Mouse (Mus musculus): ENCODE results near the gene Olfr465-ps1. TPM values are rescaled to one million over a fixed set of nuclear protein-coding genes. Genes with fewer than 3 reads are reported as not detected.

Gene Olfr465-ps1
- polyA plus RNA-seq, 1 experiment from 2014 or later = not detected

GRCm38 (mm10) chr13:65127063-65127847 lies 10.6 kb upstream of the Olfr465-ps1 start:
- no peaks in the 10 kb centered on the region for H3K36me3 ChIP-seq (ENCODE audit: insufficient read depth, low read length)
- no peak for ATAC-seq (ENCODE audit: low FRiP score, low TSS enrichment)
- H3K27me3 ChIP-seq (ENCODE audit: insufficient read depth, low read length) = no peaks in the 10 kb centered on the region
- H3K27ac ChIP-seq (ENCODE audit: low read length) = no peak overlapping the region
- H3K4me1 ChIP-seq (ENCODE audit: insufficient read depth, low read length) = no peaks in the 10 kb centered on the region
- no peak overlapping the region for H3K9ac ChIP-seq (replicated peaks; ENCODE audit: low read length)
- H3K9me3 ChIP-seq (ENCODE audit: low read length) = no peaks in the 10 kb centered on the region
- WGBS = 72% methylated on average over 3 of the region's 3 CpGs
- no peak overlapping the region for H3K4me2 ChIP-seq (replicated peaks; ENCODE audit: low read depth, low read length)
- H3K4me3 ChIP-seq (ENCODE audit: low read length) = no peak overlapping the region

DNA sequence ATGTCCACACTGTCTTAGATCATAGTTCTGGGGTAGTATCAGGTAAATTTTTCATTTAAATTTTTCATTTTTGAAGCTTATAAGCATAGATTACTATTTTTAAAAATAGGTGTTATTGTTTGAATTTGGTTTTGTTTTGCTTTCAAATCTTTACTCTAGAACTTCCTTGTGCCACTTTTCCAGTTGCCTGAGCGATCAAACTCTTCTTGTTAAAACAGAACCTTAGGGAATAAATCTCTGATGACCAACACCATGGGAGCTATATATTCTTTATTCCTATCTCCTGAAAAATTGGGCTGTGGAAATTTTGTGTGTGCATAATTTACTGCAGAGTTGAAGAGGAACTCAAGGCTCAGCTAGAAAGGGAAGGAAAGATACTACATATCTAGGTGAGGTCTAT lies 12.1 kb downstream of the Olfr465-ps1 start, which contains the start of gene Olfr466:
TSS of gene Olfr466 (plus strand) at position 301 of the 400 bp plus-strand sequence.
- no peak within 1 kb of the TSS for H3K27ac ChIP-seq (ENCODE audit: low read length)
- no peak within 1 kb of the TSS for H3K4me3 ChIP-seq (ENCODE audit: low read length)
- WGBS = 79% methylated on average over 1 of the region's 1 CpGs
- no peak within 1 kb of the TSS for H3K9ac ChIP-seq (replicated peaks; ENCODE audit: low read length)
- no peaks in the 10 kb centered on the region for H3K27me3 ChIP-seq (ENCODE audit: insufficient read depth, low read length)
- no peaks in the 10 kb centered on the region for H3K4me1 ChIP-seq (ENCODE audit: insufficient read depth, low read length)
- H3K36me3 ChIP-seq (ENCODE audit: insufficient read depth, low read length) = no peaks in the 10 kb centered on the region
- H3K9me3 ChIP-seq (ENCODE audit: low read length) = peaks cover 2% of the 10 kb centered on the region; the same call in 1 of the 2 replicates
- ATAC-seq (ENCODE audit: low FRiP score, low TSS enrichment) = no peak
- no peak within 1 kb of the TSS for H3K4me2 ChIP-seq (replicated peaks; ENCODE audit: low read depth, low read length)

GRCm38 (mm10) chr13:65174102-65174501 lies 36.2 kb downstream of the Olfr465-ps1 start:
- Histone ChIP-seq H3K4me2 (replicated peaks; ENCODE audit: low read depth, low read length) (no peak overlapping the region), H3K9me3 (ENCODE audit: low read length) (no peaks in the 10 kb centered on the region; the same call in 1 of the 2 replicates), H3K36me3 (ENCODE audit: insufficient read depth, low read length) (no peaks in the 10 kb centered on the region), H3K27me3 (ENCODE audit: insufficient read depth, low read length) (no peaks in the 10 kb centered on the region), H3K4me1 (ENCODE audit: insufficient read depth, low read length) (no peaks in the 10 kb centered on the region), H3K4me3 (ENCODE audit: low read length) (no peak overlapping the region), H3K9ac (replicated peaks; ENCODE audit: low read length) (no peak overlapping the region), H3K27ac (ENCODE audit: low read length) (no peak overlapping the region)
- 74% methylated on average over 3 of the region's 3 CpGs for WGBS
- ATAC-seq (ENCODE audit: low FRiP score, low TSS enrichment) = no peak

GRCm38 (mm10) chr13:65175734-65176471 lies 38.0 kb downstream of the Olfr465-ps1 start:
- H3K9ac ChIP-seq (replicated peaks; ENCODE audit: low read length) = 0 out of 2 replicates have a peak overlapping the region, but pooled peaks have one; percentile 26
- H3K27me3 ChIP-seq (ENCODE audit: insufficient read depth, low read length) = no peaks in the 10 kb centered on the region

GRCm38 (mm10) chr13:65176472-65177091 lies 38.7 kb downstream of the Olfr465-ps1 start:
- Histone ChIP-seq H3K27me3 (ENCODE audit: insufficient read depth, low read length) (no peaks in the 10 kb centered on the region), H3K27ac (ENCODE audit: low read length) (no peak overlapping the region), H3K4me3 (ENCODE audit: low read length) (no peak overlapping the region), H3K4me2 (replicated peaks; ENCODE audit: low read depth, low read length) (no peak overlapping the region), H3K9me3 (ENCODE audit: low read length) (no peaks in the 10 kb centered on the region; the same call in 1 of the 2 replicates), H3K4me1 (ENCODE audit: insufficient read depth, low read length) (no peaks in the 10 kb centered on the region), H3K9ac (replicated peaks; ENCODE audit: low read length) (no peak overlapping the region), H3K36me3 (ENCODE audit: insufficient read depth, low read length) (no peaks in the 10 kb centered on the region)
- peak; percentile 46; the same call in 1 of the 2 replicates for ATAC-seq (ENCODE audit: low FRiP score, low TSS enrichment)
- WGBS = 59% methylated on average over 15 of the region's 15 CpGs

More at GRCm38 (mm10) chr13:65175734-65176471, 38.0 kb downstream of the Olfr465-ps1 start:
- no peak overlapping the region for H3K27ac ChIP-seq (ENCODE audit: low read length)
- peak; percentile 74 for ATAC-seq (ENCODE audit: low FRiP score, low TSS enrichment)
- no peaks in the 10 kb centered on the region for H3K4me1 ChIP-seq (ENCODE audit: insufficient read depth, low read length)
- peak overlapping the region; percentile 32 for H3K4me3 ChIP-seq (ENCODE audit: low read length)
- 22% methylated on average over 46 of the region's 46 CpGs for WGBS
- peak overlapping the region; percentile 57 for H3K4me2 ChIP-seq (replicated peaks; ENCODE audit: low read depth, low read length)
- H3K36me3 ChIP-seq (ENCODE audit: insufficient read depth, low read length) = no peaks in the 10 kb centered on the region
- no peaks in the 10 kb centered on the region; the same call in 1 of the 2 replicates for H3K9me3 ChIP-seq (ENCODE audit: low read length)

Other genes starting within 250 kb of the Olfr465-ps1 start
- gene Cntnap3, start 234.1 kb upstream of the Olfr465-ps1 start, polyA plus RNA-seq (2015; fragmentation: Nextera tagmentation; extraction: Ambion mirVana) = 0.22 and 0.37 TPM in 2 replicates
- gene Spata31, start 220.7 kb upstream of the Olfr465-ps1 start, polyA plus RNA-seq (2015; fragmentation: Nextera tagmentation; extraction: Ambion mirVana) = not detected in 2 replicates
- not detected in 2 replicates for gene Spata31d1c, start 105.0 kb upstream of the Olfr465-ps1 start, polyA plus RNA-seq (2015; fragmentation: Nextera tagmentation; extraction: Ambion mirVana)
- gene Prss47, start 85.3 kb upstream of the Olfr465-ps1 start, polyA plus RNA-seq (2015; fragmentation: Nextera tagmentation; extraction: Ambion mirVana) = not detected in 2 replicates
- gene Mfsd14b, start 25.1 kb upstream of the Olfr465-ps1 start, polyA plus RNA-seq (2015; fragmentation: Nextera tagmentation; extraction: Ambion mirVana) = 53.2 and 57.9 TPM in 2 replicates
- not detected in 2 replicates for gene Olfr466, start 12.2 kb downstream of the Olfr465-ps1 start, polyA plus RNA-seq (2015; fragmentation: Nextera tagmentation; extraction: Ambion mirVana)
- gene Nlrp4f, start 67.9 kb downstream of the Olfr465-ps1 start, polyA plus RNA-seq (2015; fragmentation: Nextera tagmentation; extraction: Ambion mirVana) = 0.10 TPM in 1 of 2 replicates, not detected in the other
- not detected in 2 replicates for gene Gm10775, start 121.5 kb downstream of the Olfr465-ps1 start, polyA plus RNA-seq (2015; fragmentation: Nextera tagmentation; extraction: Ambion mirVana)
- gene Zfp369, start 140.7 kb downstream of the Olfr465-ps1 start, polyA plus RNA-seq (2015; fragmentation: Nextera tagmentation; extraction: Ambion mirVana) = 9.2 and 11.5 TPM in 2 replicates

All from kidney, embryonic 16.5 days (tissue).